Mouse (Mus musculus) embryo, embryonic 9.5 days (tissue): Measurements from ENCODE around the gene Dkk3.

Experiments used
- DNase-seq: peaks from one replicate; pipeline ENCODE4 v3.0.0-alpha.2; 2017; ENCODE audit errors: extremely low spot score

The Dkk3 gene

DNA sequence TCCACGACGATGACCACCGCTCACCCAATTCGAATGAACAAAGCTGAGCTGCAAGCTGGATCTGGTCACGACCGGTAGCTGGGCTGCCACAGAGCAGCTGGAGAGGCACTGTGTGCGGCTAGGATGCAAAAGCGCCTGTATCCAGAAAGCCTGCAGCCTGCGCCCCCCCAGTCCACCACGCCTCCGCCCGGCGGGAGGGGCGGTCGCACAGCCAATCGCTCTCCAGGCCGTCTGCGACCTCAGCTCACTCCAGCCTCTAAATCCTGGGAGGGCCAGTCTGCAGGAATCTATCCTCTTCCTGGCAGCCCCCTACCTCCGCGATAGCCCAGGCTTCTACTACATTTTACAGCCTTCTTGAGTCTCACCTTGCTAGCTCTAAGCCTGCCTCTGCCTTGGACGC is at the start of gene Dkk3:
Gene Dkk3, minus strand, starts transcription at position 116 of the 400 bp plus-strand sequence.
- peak; percentile 70 for DNase-seq

GRCm38 (mm10) chr7:112207717-112208116 is 48.9 kb upstream of the Dkk3 start:
- DNase-seq: no peak

DNA sequence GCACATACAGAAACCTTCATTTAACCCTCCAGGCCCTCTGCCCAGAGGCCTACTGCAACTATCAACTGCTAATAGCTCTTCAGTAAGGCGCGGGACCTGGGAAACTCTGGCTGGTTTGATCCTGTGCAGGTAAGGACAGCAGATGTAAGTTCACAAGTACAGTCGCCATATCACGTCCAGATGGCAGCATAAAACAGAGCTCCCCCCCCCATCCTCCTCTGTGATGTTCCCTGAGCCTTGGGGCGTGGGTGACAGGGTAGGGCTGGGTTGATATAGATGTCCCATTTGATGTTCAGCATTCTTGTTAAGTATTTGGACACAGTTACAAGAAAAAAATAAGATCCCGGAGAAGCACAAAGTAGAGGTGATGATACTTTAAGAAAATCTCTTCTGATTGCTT is 46.7 kb upstream of the Dkk3 start:
- DNase-seq: no peak

- no peak for DNase-seq
Measured at GRCm38 (mm10) chr7:112204380-112204963, 45.6 kb upstream of the Dkk3 start.

DNA sequence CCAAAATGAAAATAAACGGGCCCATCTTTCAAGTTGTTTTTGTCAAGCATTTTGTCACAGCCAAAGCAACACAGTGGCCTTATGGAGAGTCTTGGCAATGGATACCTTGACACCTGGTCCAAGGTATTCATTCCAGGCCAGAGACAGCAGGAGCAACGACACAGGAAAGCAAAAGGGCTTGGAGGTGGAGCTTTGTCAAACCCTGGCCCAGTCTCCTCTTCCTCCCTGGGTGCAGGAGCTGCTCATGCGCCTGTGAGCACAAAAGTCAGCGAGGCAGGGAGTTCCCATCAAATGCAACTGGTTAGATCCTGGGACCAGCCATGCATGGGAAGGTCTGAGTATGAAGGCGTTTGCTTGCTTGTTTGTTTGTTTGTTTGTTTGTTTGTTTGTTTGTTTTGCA is 45.1 kb upstream of the Dkk3 start:
- DNase-seq: no peak

DNA sequence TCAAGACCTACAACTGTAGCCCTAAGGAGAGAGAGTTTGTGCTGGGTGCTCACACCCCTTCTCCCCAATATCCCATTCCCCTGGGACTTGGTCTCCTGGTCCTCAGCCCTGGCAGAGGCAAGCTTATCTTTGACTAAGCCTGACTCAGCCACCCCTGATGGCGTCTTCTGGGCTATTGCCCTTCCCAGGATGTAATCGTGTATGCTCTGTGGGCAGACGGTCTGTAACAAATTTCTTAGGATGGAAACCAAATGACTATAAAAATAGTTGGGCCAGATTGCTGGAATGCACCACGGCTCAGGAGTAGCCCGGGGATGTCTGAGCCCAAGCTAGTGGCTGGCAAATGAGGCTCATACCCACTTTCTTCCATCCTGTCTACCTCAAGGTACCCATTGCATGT is 44.0 kb upstream of the Dkk3 start:
- DNase-seq: no peak

GRCm38 (mm10) chr7:112202194-112202593 is 43.3 kb upstream of the Dkk3 start:
- DNase-seq: no peak

DNA sequence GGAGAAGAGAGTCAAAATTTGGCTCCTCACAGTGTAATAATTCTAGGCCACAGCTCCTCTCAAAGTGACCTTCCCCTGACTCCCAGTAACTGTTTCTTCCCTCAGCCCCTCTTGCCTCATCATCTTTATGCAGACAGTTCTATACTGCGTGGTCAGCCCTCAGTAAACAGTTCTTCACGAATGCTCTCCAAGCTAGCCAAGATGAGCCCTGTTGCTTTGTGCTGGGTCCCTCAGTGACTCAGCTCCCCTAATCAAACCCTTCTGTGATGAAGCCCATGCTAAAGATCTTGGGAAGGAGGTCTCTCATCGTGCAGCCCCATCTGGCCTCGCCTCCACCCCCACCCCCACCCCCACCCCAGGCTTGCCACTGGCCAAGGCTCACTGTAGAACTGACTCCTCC is 41.9 kb upstream of the Dkk3 start:
- no peak for DNase-seq

DNA sequence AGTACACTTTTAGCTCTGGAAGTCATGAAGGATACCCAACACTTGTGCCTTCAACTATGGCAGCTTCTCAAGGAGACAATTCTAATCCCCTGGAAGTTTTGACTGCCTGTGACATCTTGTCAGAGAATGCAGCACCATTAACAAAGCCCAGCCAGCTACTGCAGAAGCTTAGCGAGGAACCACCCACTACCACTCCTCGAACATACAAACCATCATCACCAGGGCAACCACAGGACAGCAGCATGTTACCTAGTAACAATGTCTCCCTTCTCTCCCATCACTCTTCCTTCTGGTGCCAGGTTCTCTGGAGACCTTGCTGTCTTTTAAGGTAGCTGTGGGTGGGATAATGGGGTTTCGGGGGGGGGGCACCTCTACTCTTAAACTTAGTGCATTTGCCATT is 40.5 kb upstream of the Dkk3 start:
- DNase-seq: no peak

GRCm38 (mm10) chr7:112197461-112197860 is 38.6 kb upstream of the Dkk3 start:
- no peak for DNase-seq

GRCm38 (mm10) chr7:112194286-112194685 is 35.4 kb upstream of the Dkk3 start:
- no peak for DNase-seq

- DNase-seq: no peak
Measured at GRCm38 (mm10) chr7:112192778-112193177, 33.9 kb upstream of the Dkk3 start.

GRCm38 (mm10) chr7:112192237-112192636 is 33.4 kb upstream of the Dkk3 start:
- DNase-seq: no peak

DNA sequence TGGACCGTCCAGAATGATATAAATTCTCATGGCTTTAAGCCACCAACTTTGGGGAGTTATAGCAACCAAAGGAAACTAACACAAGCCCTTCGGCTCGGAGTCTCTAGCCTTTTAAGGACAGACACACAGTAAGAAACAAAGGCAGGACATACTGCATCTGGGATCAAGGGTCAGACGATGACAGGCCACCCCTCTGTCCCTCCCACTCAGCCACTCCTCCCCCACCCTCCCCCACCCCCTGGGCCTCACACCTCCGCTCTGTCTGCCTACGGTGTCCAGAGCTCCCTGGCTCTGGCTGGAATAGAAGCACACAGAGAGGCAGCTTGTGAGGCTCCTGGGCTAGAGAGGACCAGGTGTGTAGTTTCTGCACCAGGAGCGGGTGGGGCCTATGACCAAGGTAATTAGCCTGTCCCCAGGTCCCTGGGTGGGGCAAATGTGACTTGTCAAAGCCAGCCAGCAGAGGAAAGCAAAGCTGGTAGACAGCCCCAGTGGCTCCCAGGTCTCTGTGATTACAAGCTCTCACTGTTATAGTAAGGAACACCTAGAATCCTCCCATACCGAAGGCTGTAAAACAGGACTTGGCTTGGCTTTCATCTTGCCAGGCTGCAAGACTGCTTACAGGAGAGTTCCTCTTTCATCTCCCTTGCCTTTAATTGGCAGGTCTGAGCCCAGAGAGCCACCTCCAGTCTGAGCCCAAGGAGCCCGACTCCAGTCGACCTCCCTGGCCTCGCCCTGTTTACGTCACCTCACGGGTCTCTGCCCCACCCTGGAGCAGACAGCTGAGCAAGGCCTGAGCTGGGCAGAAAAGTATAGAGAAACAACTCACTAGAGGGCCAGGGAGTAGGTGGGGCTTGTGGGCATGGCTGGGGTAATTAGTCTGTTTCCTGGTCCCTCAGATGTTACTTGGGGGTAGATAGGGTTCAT is 28.9 kb upstream of the Dkk3 start:
- DNase-seq: no peak

DNA sequence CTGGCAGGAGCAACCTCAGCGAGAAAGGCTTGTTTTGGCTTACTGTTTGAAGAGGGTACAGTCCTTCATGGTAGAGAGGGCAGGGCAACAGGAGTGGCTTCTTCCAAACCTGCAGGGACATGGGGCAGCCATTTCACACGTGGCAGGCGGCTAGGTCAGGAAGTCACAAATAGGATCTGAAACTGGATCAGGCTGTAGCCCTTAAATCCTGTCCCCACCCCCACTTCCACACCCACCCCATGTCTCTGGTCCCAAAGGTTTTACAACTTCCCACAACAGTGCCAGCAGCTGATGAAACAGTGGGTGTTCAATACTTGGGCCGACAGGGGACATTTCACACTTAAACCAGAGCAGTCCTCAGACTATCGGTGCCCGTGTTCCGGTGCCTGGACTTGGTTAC is 28.0 kb upstream of the Dkk3 start:
- DNase-seq: no peak

- no peak for DNase-seq
Measured at GRCm38 (mm10) chr7:112185226-112185745, 26.4 kb upstream of the Dkk3 start.

GRCm38 (mm10) chr7:112184519-112185225 is 25.8 kb upstream of the Dkk3 start:
- DNase-seq: no peak

GRCm38 (mm10) chr7:112183258-112183841 is 24.5 kb upstream of the Dkk3 start:
- peak; percentile 81 for DNase-seq

DNA sequence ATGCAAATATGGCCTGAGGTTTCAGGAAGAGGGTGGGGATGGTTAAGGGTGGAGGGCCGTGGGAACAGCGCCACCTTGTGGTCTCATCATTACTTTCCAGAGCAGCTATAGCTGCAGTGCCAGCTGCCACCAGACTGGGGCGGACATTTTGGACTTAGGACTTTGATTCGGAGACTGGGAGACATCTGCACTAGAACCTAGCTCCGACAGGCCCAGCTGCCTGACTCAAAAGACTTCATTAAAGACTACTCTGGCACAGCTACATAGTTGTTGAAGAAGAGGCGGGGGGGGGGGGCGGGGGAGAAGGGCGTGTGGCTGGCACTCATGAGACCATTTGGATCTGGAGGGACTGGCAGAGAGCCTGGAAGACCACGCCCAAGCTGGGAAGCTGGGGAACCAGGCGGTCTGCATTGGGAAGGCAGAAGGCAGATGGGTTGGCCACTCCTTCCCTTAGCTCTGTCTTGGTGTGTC is 21.4 kb upstream of the Dkk3 start:
- DNase-seq: peak; percentile 83

DNA sequence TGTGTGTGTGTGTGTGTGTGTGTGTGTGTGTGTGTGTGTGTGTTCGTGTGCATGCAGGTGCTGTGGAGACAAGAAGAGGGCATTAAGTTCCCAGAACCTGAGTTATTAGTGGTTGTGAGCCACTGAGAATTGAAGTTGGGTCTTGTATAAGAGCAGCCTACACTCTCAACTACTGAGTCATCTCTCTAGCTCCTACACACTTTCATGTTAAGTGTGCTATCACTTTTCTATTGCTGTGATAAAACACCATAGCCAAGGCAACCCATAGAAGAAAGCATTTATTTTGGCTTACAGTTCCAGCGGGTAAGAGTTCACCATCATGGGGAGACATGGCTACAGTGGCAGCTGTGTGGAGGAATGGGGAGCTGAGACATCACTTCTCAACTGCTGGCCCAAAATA is 17.8 kb upstream of the Dkk3 start:
- DNase-seq: no peak

- DNase-seq: no peak
Measured at GRCm38 (mm10) chr7:112172669-112173068, 13.8 kb upstream of the Dkk3 start.
